Mouse (Mus musculus): ENCODE measurements around the gene Nek8. TPM values are rescaled to one million over a fixed set of nuclear protein-coding genes. Genes with fewer than 3 reads are reported as not detected.

Nek8 gene
- 15.5 TPM for polyA plus RNA-seq (2017; shearing (Covaris generic))

GRCm38 (mm10) chr11:78176402-78176862 is at the start of gene Nek8, which contains the start of gene Tlcd1:
Nek8 (minus strand) TSS chr11:78176675.
Tlcd1 (plus strand) TSS chr11:78176711.

DNA sequence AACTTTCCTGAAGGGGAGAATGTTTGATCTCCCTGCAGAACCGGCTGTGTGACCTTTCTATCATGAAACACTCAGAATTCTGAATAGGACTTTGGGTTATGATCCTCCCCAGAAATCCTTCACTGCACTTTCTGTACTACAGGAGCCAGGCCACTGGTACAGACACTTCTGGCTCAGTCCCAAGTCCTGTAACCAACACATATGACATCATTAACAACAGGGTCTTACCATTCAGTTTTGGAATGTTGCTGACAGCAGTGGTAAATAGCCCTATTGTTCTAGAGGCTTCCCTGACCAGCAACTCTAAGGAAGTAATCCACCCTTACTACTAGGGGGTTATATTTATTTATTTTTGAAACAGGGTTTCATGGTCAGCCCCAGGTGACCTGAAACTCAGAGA is 16.6 kb upstream of the Nek8 start, which contains the start of gene Proca1:
Gene Proca1, plus strand, starts transcription at position 280 of the 400 bp plus-strand sequence.

DNA sequence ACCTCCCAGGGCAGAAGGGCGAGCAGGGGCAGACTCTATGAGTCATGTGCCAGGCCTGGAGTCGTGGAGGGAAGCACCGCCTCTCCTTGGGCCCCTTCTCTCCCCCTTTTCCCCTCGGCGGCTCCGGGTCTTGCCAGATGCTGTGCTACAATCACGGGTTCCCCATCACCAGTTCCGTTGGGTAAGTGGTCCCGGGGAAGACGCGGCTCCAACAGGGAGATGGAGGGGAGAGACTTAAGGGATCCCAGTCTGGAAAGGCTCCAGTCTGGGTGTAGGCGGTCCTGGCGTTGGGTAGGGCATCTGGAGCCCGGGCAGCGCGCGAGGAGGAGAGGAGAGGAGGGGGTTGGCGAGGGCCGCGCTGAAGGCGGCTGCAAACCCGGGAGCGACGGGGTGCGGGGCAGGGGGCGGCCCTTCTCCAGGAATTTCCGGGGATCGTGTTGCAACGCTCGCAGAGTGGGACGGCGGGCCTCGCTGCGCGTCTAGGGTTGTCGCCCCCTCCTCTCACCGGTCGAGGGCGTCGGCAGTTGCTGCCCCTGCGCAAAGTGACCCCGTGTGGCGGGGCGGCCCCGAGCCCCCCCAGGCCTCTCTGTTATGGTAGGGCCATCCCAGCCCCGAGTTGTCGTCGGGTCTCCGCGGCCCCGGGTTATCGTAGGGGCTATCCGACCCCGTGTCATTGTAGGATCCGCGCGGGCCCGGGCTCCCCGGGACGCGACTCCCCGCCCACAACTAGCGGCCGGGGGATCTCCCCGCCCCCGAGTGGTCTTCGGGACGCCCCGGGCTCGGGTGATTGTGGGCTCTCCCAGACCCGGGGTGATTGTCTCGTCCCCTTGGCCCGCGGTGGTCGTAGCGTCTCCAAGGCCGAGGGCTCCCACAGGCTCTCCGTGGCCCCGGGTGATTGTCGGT is 12.1 kb upstream of the Nek8 start, which contains the start of gene Rab34:
Gene Rab34, plus strand, starts transcription at position 100 of the 903 bp plus-strand sequence.

DNA sequence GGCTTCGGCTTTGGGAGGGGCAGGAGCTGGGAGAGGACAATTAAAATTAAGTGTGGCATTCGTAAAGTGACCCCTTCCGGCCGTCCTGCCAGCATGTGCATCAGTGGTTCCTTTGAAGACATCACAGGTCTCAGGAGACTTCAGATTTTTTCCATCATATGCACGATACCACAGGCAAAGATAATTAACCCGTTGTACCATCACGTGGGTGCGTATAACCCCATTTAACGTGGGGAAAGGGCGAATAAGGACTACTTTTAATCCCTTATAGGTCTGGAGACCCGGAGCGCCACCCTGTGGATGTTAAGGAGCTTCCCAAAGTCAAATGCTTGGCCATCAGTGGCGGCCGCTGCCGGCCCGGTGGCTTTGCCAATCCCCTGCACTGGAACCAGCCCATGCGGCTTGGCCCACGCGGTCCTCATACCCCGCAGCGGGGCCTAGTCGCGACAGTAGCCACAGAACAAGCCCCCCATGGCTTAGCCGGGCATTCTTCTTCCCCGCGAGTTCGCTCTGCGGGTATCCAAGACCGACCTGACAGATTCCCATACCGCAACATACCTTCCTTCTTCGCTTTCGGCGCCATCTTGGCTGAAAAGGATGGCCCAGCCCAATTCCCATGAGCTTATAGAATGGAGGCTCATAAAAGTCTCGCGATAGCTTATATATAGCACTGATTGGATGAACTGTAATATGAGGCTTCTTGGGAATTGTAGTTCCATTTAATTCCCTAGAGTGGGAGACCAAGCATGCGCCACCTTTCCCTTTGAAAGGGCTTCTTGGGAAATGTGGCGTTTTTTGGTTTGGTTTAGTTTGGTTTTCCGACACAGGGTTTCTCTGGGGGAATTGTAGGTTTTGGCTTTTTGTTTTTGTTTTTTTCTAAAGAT is 6.7 kb upstream of the Nek8 start, which contains the start of gene Rpl23a:
Gene Rpl23a, minus strand, starts transcription at position 624 of the 884 bp plus-strand sequence.

GRCm38 (mm10) chr11:78164924-78165760 is 11.3 kb downstream of the Nek8 start, which contains the start of gene Traf4:
Traf4 (minus strand) TSS chr11:78165589.

Other genes with a start within 250 kb of the Nek8 start
- gene Sez6, start 245.9 kb downstream of the Nek8 start, polyA plus RNA-seq (2017; shearing (Covaris generic)) = not detected
- gene Phf12, start 193.9 kb downstream of the Nek8 start, polyA plus RNA-seq (2017; shearing (Covaris generic)) = 44.3 TPM
- gene Dhrs13, start 144.4 kb downstream of the Nek8 start, polyA plus RNA-seq (2017; shearing (Covaris generic)) = 1.9 TPM
- 23.3 TPM for gene Flot2, start 138.7 kb downstream of the Nek8 start, polyA plus RNA-seq (2017; shearing (Covaris generic))
- gene Eral1, start 96.3 kb downstream of the Nek8 start, polyA plus RNA-seq (2017; shearing (Covaris generic)) = 21.6 TPM
- 17.6 TPM for gene Fam222b, start 82.0 kb downstream of the Nek8 start, polyA plus RNA-seq (2017; shearing (Covaris generic))
- gene Traf4, start 11.1 kb downstream of the Nek8 start, polyA plus RNA-seq (2017; shearing (Covaris generic)) = 108 TPM
- gene Tlcd1, start within 50 bp of the Nek8 start, polyA plus RNA-seq (2017; shearing (Covaris generic)) = 7.0 TPM
- 1,692 TPM for gene Rpl23a, start 6.9 kb upstream of the Nek8 start, polyA plus RNA-seq (2017; shearing (Covaris generic))
- gene Rab34, start 11.8 kb upstream of the Nek8 start, polyA plus RNA-seq (2017; shearing (Covaris generic)) = not detected
- not detected for gene Proca1, start 16.7 kb upstream of the Nek8 start, polyA plus RNA-seq (2017; shearing (Covaris generic))
- 104 TPM for gene Sdf2, start 69.1 kb upstream of the Nek8 start, polyA plus RNA-seq (2017; shearing (Covaris generic))
- gene Supt6, start 69.3 kb upstream of the Nek8 start, polyA plus RNA-seq (2017; shearing (Covaris generic)) = 42.6 TPM
- 57.5 TPM for gene 2610507B11Rik, start 85.1 kb upstream of the Nek8 start, polyA plus RNA-seq (2017; shearing (Covaris generic))
- not detected for gene BC030499, start 114.2 kb upstream of the Nek8 start, polyA plus RNA-seq (2017; shearing (Covaris generic))
- 1.2 TPM for gene Spag5, start 124.9 kb upstream of the Nek8 start, polyA plus RNA-seq (2017; shearing (Covaris generic))
- gene Aldoc, start 146.3 kb upstream of the Nek8 start, polyA plus RNA-seq (2017; shearing (Covaris generic)) = 3.8 TPM
- gene Pigs, start 151.7 kb upstream of the Nek8 start, polyA plus RNA-seq (2017; shearing (Covaris generic)) = 65.6 TPM
- gene Unc119, start 166.8 kb upstream of the Nek8 start, polyA plus RNA-seq (2017; shearing (Covaris generic)) = 30.0 TPM
- not detected for gene Foxn1, start 209.9 kb upstream of the Nek8 start, polyA plus RNA-seq (2017; shearing (Covaris generic))
- not detected for gene Slc13a2, start 245.5 kb upstream of the Nek8 start, polyA plus RNA-seq (2017; shearing (Covaris generic))